Mouse (Mus musculus) CD4-positive, CD25-positive, alpha-beta regulatory T cell, adult 2 months (primary cell): ENCODE results near the gene Pex7.
"Not testable (repeated sequence)": the region's sequence is repeated elsewhere in the genome, so short reads cannot be mapped to it uniquely, and the experiment has no call there.

Source experiments
- DNase-seq: peaks from one replicate; pipeline ENCODE4 v3.0.0-alpha.2; 2012; ENCODE audit warnings: low read depth, low spot score

Pex7 gene

GRCm38 (mm10) chr10:19933511-19934383, 26.3 kb upstream of the Pex7 start:
- peak; percentile 91 for DNase-seq

- no peak for DNase-seq
These were observed 25.5 kb upstream of the Pex7 start for GRCm38 (mm10) chr10:19932986-19933385.

GRCm38 (mm10) chr10:19928205-19928604, 20.7 kb upstream of the Pex7 start:
- no peak for DNase-seq

- not testable (repeated sequence) for DNase-seq
These were observed 19.0 kb upstream of the Pex7 start for GRCm38 (mm10) chr10:19926391-19926897.

GRCm38 (mm10) chr10:19924256-19924655, 16.8 kb upstream of the Pex7 start:
- no peak for DNase-seq

GRCm38 (mm10) chr10:19922410-19922809, 14.9 kb upstream of the Pex7 start:
- no peak for DNase-seq

GRCm38 (mm10) chr10:19915301-19915700, 7.8 kb upstream of the Pex7 start:
- DNase-seq, result peak; percentile 39

GRCm38 (mm10) chr10:19913806-19914205, 6.3 kb upstream of the Pex7 start:
- no peak for DNase-seq

- peak; percentile 60 for DNase-seq
These were observed 4.1 kb upstream of the Pex7 start for GRCm38 (mm10) chr10:19911583-19911982.

GRCm38 (mm10) chr10:19910516-19910915, 3.0 kb upstream of the Pex7 start:
- no peak for DNase-seq

- DNase-seq, result no peak
These were observed 587 bp upstream of the Pex7 start for GRCm38 (mm10) chr10:19908076-19908475.

GRCm38 (mm10) chr10:19904077-19904820, 3.2 kb downstream of the Pex7 start:
- DNase-seq, result no peak

- DNase-seq, result no peak
These were observed 5.5 kb downstream of the Pex7 start for GRCm38 (mm10) chr10:19901992-19902391.

- no peak for DNase-seq
These were observed 7.3 kb downstream of the Pex7 start for GRCm38 (mm10) chr10:19900191-19900590.

- DNase-seq, result peak; percentile 75
These were observed 13.5 kb downstream of the Pex7 start for GRCm38 (mm10) chr10:19893976-19894375.

- DNase-seq, result no peak
These were observed 14.3 kb downstream of the Pex7 start for GRCm38 (mm10) chr10:19893146-19893545.

- peak; percentile 26 for DNase-seq
These were observed 15.8 kb downstream of the Pex7 start for GRCm38 (mm10) chr10:19891686-19892085.

GRCm38 (mm10) chr10:19889908-19890307, 17.6 kb downstream of the Pex7 start:
- no peak for DNase-seq

GRCm38 (mm10) chr10:19886249-19886648, 21.2 kb downstream of the Pex7 start:
- peak; percentile 48 for DNase-seq

- DNase-seq, result no peak
These were observed 23.1 kb downstream of the Pex7 start for GRCm38 (mm10) chr10:19884409-19884808.

GRCm38 (mm10) chr10:19880437-19880836, 27.1 kb downstream of the Pex7 start:
- DNase-seq, result no peak

GRCm38 (mm10) chr10:19879161-19879560, 28.3 kb downstream of the Pex7 start:
- no peak for DNase-seq
